Mouse (Mus musculus) bone marrow, adult 2 months (tissue): ENCODE data around the gene Ap2b1.

Experiments used
- CTCF ChIP-seq: fragments of 200-500 bp; IDR thresholded peaks from 2 replicates; pipeline ENCODE4 v1.5.1; 2011; ENCODE audit warnings: low read length, control low read depth; ENCODE audit not compliant: control insufficient read depth, insufficient read depth
- POLR2A ChIP-seq: fragments of 200-500 bp; IDR thresholded peaks from 2 replicates; pipeline ENCODE4 v1.6.1; 2011; ENCODE audit warnings: low read depth, mild to moderate bottlenecking, control low read depth, low read length, borderline replicate concordance; ENCODE audit not compliant: control insufficient read depth

DNA sequence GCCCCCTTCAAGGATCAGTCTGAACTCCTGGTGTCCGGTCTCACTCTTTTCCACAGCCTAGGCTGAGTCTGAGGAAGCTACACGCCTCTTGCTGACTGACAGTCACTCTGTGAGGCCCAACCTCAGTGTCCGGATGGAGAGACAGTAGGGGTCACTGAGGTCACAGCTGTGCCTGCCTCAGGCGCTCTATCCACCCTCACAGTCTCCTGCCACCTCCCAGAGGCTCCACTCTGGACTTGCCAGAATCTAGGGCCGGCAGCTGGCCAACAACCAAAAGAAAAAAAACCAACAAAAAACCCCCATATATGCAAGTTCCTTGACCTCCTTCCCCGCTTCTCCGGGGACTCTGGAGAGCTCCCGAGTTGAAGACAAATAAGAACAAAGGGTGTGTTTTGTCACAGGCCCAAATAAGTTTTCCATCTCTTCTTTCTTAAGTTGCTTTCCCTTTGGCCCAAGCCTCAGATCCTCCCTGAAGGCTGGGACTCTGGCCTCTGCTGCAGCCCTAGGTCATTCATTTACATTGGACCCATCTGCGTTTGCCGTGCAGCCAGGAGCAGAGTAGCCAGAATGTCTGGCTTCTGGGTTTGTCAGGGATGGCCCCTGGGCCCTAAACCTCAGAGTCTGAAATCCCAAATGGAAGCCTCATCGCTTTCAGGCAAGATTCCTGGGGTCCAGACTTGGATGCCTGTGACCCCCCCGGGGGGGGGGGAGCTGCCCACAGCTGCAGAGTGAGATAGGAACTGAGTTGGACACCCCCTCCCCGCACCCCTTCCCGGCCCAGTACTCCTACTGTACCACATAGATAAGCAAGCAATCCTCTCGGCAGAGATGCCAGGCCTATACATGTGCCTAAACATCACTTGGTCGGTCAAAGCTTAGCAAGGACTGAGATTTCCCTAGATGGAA lies 149.4 kb downstream of the Ap2b1 start:
- no peak for TF ChIP-seq POLR2A
- no peak for TF ChIP-seq CTCF
